Mouse (Mus musculus) E14TG2a.4 (cell line): ENCODE data around the gene Psmc6.

Source experiments
- CTCF ChIP-seq: conservative IDR thresholded peaks from 2 replicates; pipeline ENCODE4 v1.5.1; 2014; ENCODE audit warnings: low read length
- NANOG ChIP-seq: IDR thresholded peaks from 2 replicates; pipeline ENCODE4 v1.6.1; 2014; ENCODE audit warnings: borderline replicate concordance, low read length, mixed read lengths

GRCm38 (mm10) chr14:45323320-45323719 is 6.3 kb upstream of the Psmc6 start:
- TF ChIP-seq CTCF (no peak), NANOG (no peak)
